9 mouse cellular contexts compared by ENCODE assay signal in the genomic region with DNA sequence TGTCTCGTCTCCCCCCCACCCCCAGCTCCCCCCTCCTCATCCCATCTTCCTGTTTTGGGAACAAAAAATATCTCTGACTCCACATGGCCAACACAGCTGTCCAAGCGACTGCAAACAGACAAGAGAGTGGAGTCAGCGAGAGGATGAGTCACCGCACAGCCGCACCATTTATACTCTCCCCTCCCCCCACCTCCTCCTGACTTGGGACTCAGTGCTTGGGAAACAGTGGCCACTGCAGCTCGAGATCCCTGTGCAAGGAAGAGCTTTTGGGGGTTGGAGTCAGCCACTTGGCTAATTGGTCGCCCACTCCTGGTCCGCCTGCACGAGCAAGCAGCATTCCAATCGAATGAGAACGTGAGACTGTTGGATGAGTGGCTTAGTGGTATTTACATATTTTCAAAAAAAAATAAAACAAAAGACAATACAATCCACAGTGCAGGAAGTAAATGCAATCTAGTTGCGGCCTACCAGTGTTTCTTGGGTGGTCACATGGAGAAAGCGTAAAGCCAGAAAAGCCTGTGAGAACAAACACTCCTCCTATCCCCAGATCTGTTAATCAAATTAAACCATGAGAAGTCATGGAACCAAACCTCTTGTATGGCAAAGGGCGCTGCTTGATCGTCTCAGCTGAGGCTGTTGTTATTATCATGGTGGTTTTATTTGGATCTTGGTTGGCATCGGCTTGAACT.
DNase-seq lines count a peak whose midpoint lies in the region; ATAC-seq and TF ChIP-seq lines count a peak whose summit lies in the region.
"Had no signal": no experiment of that assay in that cellular context is flagged by ENCODE, and none has a peak within 500 bp of the region (broad histone marks: within the 10 kb centered on the region; RNA-seq: fewer than 3 reads in every experiment).

No protein-coding gene starts in this region.

- H3K27ac ChIP-seq in forebrain, postnatal 0 days (ENCODE audit: low read depth, low read length): no peak overlapping the region
- H3K27ac ChIP-seq in forebrain, embryonic 11.5 days (ENCODE audit: low read depth, low read length): no peak overlapping the region
- H3K27ac ChIP-seq in embryonic facial prominence, embryonic 14.5 days (replicated peaks; ENCODE audit: low read depth, low read length): peak overlapping the region; percentile 21; the same call in 1 of the 2 replicates
- H3K27ac ChIP-seq: macrophage had no signal

- no peak for TF ChIP-seq CTCF in forebrain, postnatal 0 days (IDR thresholded peaks at IDR 0.05; ENCODE audit: low read depth)

- no peaks in the 10 kb centered on the region for H3K9me3 ChIP-seq in forebrain, postnatal 0 days (ENCODE audit: low read length)
- no peaks in the 10 kb centered on the region for H3K9me3 ChIP-seq in forebrain, embryonic 11.5 days (ENCODE audit: control insufficient read depth, low read length)
- no peaks in the 10 kb centered on the region for H3K9me3 ChIP-seq in embryonic facial prominence, embryonic 14.5 days (ENCODE audit: control insufficient read depth, low read length)

- no peak overlapping the region for H3K9ac ChIP-seq in forebrain, postnatal 0 days
- H3K9ac ChIP-seq in forebrain, embryonic 11.5 days (ENCODE audit: low read length): no peak overlapping the region
- no peak overlapping the region for H3K9ac ChIP-seq in embryonic facial prominence, embryonic 14.5 days (ENCODE audit: low read depth, low read length)

- no peaks in the 10 kb centered on the region for H3K27me3 ChIP-seq in forebrain, postnatal 0 days (ENCODE audit: insufficient read depth, low read length)
- no peaks in the 10 kb centered on the region for H3K27me3 ChIP-seq in forebrain, embryonic 11.5 days (ENCODE audit: control insufficient read depth, insufficient read depth, low read length)
- no peaks in the 10 kb centered on the region for H3K27me3 ChIP-seq in embryonic facial prominence, embryonic 14.5 days (replicated peaks; ENCODE audit: control insufficient read depth, insufficient read depth, low read length)

- 58% methylated on average over 16 of the region's 16 CpGs for WGBS in forebrain, postnatal 0 days
- WGBS in forebrain, embryonic 11.5 days: 79% methylated on average over 16 of the region's 16 CpGs
- WGBS in embryonic facial prominence, embryonic 14.5 days: 56% methylated on average over 16 of the region's 16 CpGs

- no peaks in the 10 kb centered on the region for H3K36me3 ChIP-seq in forebrain, postnatal 0 days (ENCODE audit: insufficient read depth)
- H3K36me3 ChIP-seq in forebrain, embryonic 11.5 days (ENCODE audit: control insufficient read depth, insufficient read depth, low read length): no peaks in the 10 kb centered on the region
- no peaks in the 10 kb centered on the region for H3K36me3 ChIP-seq in embryonic facial prominence, embryonic 14.5 days (ENCODE audit: control insufficient read depth, insufficient read depth, low read length)

- H3K4me2 ChIP-seq in forebrain, postnatal 0 days (ENCODE audit: low read depth): no peak overlapping the region
- H3K4me2 ChIP-seq in forebrain, embryonic 11.5 days (ENCODE audit: low read depth, low read length, severe bottlenecking): no peak overlapping the region
- H3K4me2 ChIP-seq in embryonic facial prominence, embryonic 14.5 days (ENCODE audit: low read depth, low read length): no peak overlapping the region

- DNase-seq in forebrain, postnatal 0 days: no peak
- no peak for DNase-seq in forebrain, embryonic 11.5 days (ENCODE audit: low spot score)
- DNase-seq in ES-CJ7 (ENCODE audit: low read depth, low spot score): peak; percentile 11
- DNase-seq in embryonic facial prominence, embryonic 14.5 days (ENCODE audit: low spot score): peak; percentile 79
- DNase-seq in heart, postnatal 14 days: peak; percentile 51 to 58
- DNase-seq in mesoderm, embryonic 11.5 days (ENCODE audit: low read depth, low spot score): peak; percentile 25
- DNase-seq in thymus, postnatal 25 days: no peak

- H3K4me1 ChIP-seq in forebrain, postnatal 0 days (ENCODE audit: insufficient read depth): no peaks in the 10 kb centered on the region
- H3K4me1 ChIP-seq in forebrain, embryonic 11.5 days (replicated peaks; ENCODE audit: control insufficient read depth, insufficient read depth, low read length): no peaks in the 10 kb centered on the region
- 0 out of 2 replicates have a peak, but pooled peaks cover 7% of the 10 kb centered on the region for H3K4me1 ChIP-seq in embryonic facial prominence, embryonic 14.5 days (ENCODE audit: control insufficient read depth, insufficient read depth, low read length)

- no peak overlapping the region for H3K4me3 ChIP-seq in forebrain, postnatal 0 days (ENCODE audit: low read depth, low read length)
- no peak overlapping the region for H3K4me3 ChIP-seq in forebrain, embryonic 11.5 days (ENCODE audit: low read depth, low read length)
- no peak overlapping the region for H3K4me3 ChIP-seq in embryonic facial prominence, embryonic 14.5 days (ENCODE audit: low read depth, low read length)

- intact Hi-C loops in heart, postnatal 14 days (cut with DNase I): no loop called here

- peak; percentile 40; the same call in 1 of the 2 replicates for ATAC-seq in forebrain, postnatal 0 days
- no peak for ATAC-seq in forebrain, embryonic 11.5 days (replicated peaks; ENCODE audit: low FRiP score)
- ATAC-seq in embryonic facial prominence, embryonic 14.5 days (ENCODE audit: low read depth): peak; percentile 68; the same call in 1 of the 2 replicates
- no peak for ATAC-seq in cerebellum, adult (ENCODE audit: insufficient number of reproducible peaks, low FRiP score, low TSS enrichment)

Comparison
In these comparisons a context has a peak if more than half of its experiments do, and no peak if none do; other contexts are left out.
1. ATAC-seq: peak in forebrain, postnatal 0 days (single experiment) and embryonic facial prominence, embryonic 14.5 days (single experiment); none in forebrain, embryonic 11.5 days (single experiment) and cerebellum, adult (single experiment).
2. DNase-seq: peak in ES-CJ7 (single experiment), embryonic facial prominence, embryonic 14.5 days (single experiment), heart, postnatal 14 days (2 of 2) and mesoderm, embryonic 11.5 days (single experiment); none in forebrain, postnatal 0 days (single experiment), forebrain, embryonic 11.5 days (single experiment) and thymus, postnatal 25 days (single experiment).